Mouse (Mus musculus): ENCODE results near the gene Neu2. TPM values are rescaled to one million over a fixed set of nuclear protein-coding genes. Genes with fewer than 3 reads are reported as not detected.

Neu2 gene
- polyA plus RNA-seq, 1 experiment from 2014 or later, result not detected

GRCm38 (mm10) chr1:87508591-87509560 is 813 bp upstream of the Neu2 start:
- H3K9me3 ChIP-seq (replicated peaks), result no peaks in the 10 kb centered on the region
- H3K4me3 ChIP-seq, result peak overlapping the region; percentile 71
- peak; percentile 49 for DNase-seq (ENCODE audit: low spot score)
- peaks cover 15% of the 10 kb centered on the region for H3K4me1 ChIP-seq
- no peak overlapping the region for H3K27ac ChIP-seq
- WGBS, result 23% methylated on average over 26 of the region's 26 CpGs
- no peaks in the 10 kb centered on the region for H3K36me3 ChIP-seq
- H3K27me3 ChIP-seq (ENCODE audit: low read depth, poor library complexity, severe bottlenecking), result peaks cover 70% of the 10 kb centered on the region

DNA sequence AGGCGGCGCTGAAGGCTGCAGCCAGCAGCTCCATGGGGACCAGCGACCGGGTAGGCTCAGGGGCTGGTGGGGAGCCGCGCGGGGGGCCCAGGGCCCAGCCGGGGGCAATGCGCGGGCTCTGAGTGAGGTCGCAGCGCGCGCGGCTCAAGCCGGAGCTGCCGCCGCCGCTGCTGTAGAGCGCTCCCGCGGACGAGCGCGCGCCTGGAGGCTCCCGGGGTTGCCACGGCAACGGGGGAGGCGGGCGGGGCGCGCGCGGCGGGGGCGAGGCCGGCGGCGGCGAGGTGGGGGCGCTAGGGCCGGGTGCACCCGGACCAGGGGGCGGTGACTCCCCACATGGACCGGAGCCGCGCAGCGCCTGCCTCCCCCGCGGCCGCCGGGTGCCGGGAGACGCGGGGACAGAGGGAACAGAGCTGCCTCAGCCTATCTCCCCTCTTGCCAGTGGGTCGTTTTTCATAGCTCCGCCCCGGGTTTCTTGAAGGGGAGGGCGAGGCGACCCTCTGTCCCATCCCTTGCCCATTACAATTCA is 540 bp downstream of the Neu2 start:
- Histone ChIP-seq H3K4me3 (peak overlapping the region; percentile 71), H3K4me1 (peaks cover 15% of the 10 kb centered on the region), H3K27me3 (ENCODE audit: low read depth, poor library complexity, severe bottlenecking) (peaks cover 64% of the 10 kb centered on the region), H3K27ac (peak overlapping the region; percentile 51), H3K36me3 (no peaks in the 10 kb centered on the region), H3K9me3 (replicated peaks) (no peaks in the 10 kb centered on the region)
- peak; percentile 63 for DNase-seq (ENCODE audit: low spot score)
- 1% methylated on average over 50 of the region's 61 CpGs for WGBS

DNA sequence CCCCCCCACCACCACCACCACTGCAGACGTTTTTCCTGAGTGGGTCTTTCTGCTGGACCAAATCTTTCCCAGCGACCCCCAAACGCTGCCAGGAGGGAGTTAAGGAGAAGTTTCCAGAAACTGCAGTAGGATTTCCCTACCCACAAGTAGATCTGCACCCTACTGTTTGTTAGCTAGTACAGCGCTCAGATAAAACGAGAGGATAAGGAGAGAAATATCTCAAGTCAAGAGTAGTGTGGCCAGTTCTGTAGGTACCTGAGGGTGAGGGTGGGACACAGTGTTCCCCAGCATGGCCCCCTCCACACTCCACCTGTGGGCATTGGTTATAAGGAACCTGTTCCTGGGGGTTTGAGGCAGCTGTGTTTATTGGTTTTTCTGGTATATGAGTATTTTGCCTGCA is 1.2 kb downstream of the Neu2 start:
- Histone ChIP-seq H3K4me3 (peak overlapping the region; percentile 71), H3K36me3 (no peaks in the 10 kb centered on the region), H3K4me1 (peaks cover 15% of the 10 kb centered on the region), H3K9me3 (replicated peaks) (no peaks in the 10 kb centered on the region), H3K27me3 (ENCODE audit: low read depth, poor library complexity, severe bottlenecking) (peaks cover 60% of the 10 kb centered on the region), H3K27ac (no peak overlapping the region)
- no peak for DNase-seq (ENCODE audit: low spot score)
- 24% methylated on average over 5 of the region's 5 CpGs for WGBS

DNA sequence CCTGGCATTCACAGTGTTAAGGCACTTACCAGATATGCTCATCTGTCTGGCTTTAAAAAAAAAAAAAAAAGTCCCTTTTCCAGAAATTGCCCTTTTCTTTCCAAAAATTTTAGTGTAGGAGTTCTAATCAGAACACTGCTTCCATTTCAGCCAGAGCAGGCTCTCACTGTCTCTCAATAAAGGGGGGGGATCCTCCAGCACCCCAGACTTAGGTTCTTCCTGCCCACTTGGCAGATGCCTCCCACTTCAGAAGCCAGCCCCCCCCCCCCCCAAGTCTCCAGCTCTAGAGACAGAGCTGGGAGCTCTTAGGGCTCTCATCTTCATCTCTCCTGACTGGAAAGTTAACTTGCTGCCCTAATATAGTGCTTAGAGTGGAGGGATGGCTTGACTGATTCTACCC is 10.8 kb downstream of the Neu2 start:
- no peaks in the 10 kb centered on the region for H3K9me3 ChIP-seq (replicated peaks)
- H3K4me3 ChIP-seq, result no peak overlapping the region
- 0 out of 2 replicates have a peak, but pooled peaks cover 6% of the 10 kb centered on the region for H3K27me3 ChIP-seq (ENCODE audit: low read depth, poor library complexity, severe bottlenecking)
- no peak for DNase-seq (ENCODE audit: low spot score)
- H3K36me3 ChIP-seq, result no peaks in the 10 kb centered on the region
- no peak overlapping the region for H3K27ac ChIP-seq
- H3K4me1 ChIP-seq, result no peaks in the 10 kb centered on the region

- no peaks in the 10 kb centered on the region for H3K4me1 ChIP-seq
- DNase-seq (ENCODE audit: low spot score), result no peak
Measured at GRCm38 (mm10) chr1:87521523-87521922, 11.8 kb downstream of the Neu2 start.

GRCm38 (mm10) chr1:87525041-87525440 is 15.4 kb downstream of the Neu2 start:
- 93% methylated on average over 7 of the region's 7 CpGs for WGBS
- no peak for DNase-seq (ENCODE audit: low spot score)
- no peak overlapping the region for H3K4me3 ChIP-seq
- H3K27me3 ChIP-seq (ENCODE audit: low read depth, poor library complexity, severe bottlenecking), result 0 out of 2 replicates have a peak, but pooled peaks cover 4% of the 10 kb centered on the region
- no peaks in the 10 kb centered on the region for H3K36me3 ChIP-seq
- no peak overlapping the region for H3K27ac ChIP-seq
- no peaks in the 10 kb centered on the region for H3K4me1 ChIP-seq
- no peaks in the 10 kb centered on the region for H3K9me3 ChIP-seq (replicated peaks)

More at GRCm38 (mm10) chr1:87521523-87521922, 11.8 kb downstream of the Neu2 start:
- WGBS, result 80% methylated on average over 1 of the region's 1 CpGs
- H3K27me3 ChIP-seq (ENCODE audit: low read depth, poor library complexity, severe bottlenecking), result 0 out of 2 replicates have a peak, but pooled peaks cover 6% of the 10 kb centered on the region
- H3K4me3 ChIP-seq, result no peak overlapping the region
- no peaks in the 10 kb centered on the region for H3K36me3 ChIP-seq
- H3K9me3 ChIP-seq (replicated peaks), result no peaks in the 10 kb centered on the region
- no peak overlapping the region for H3K27ac ChIP-seq

DNA sequence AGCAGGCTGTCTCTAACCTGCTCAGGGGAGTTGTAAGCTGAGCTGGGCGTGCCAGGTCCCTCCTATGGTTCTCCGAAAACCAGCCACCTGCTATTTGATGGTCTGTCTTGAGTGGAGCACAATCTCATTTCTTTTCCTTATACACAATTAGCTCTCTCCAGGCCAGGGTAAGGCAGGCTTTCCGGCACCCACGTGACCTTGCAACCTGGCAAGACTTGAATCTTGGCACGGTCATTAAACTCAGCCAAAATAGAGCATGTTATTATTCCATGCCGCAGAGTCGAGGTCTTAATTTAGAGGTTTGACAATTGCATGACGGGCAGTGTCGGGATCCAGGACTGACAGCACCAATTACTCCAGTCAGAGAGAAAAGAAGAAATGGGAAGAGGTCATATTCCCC is 17.5 kb downstream of the Neu2 start:
- Histone ChIP-seq H3K9me3 (replicated peaks) (no peaks in the 10 kb centered on the region), H3K36me3 (no peaks in the 10 kb centered on the region), H3K27me3 (ENCODE audit: low read depth, poor library complexity, severe bottlenecking) (no peaks in the 10 kb centered on the region), H3K4me1 (no peaks in the 10 kb centered on the region), H3K4me3 (no peak overlapping the region), H3K27ac (no peak overlapping the region)
- no peak for DNase-seq (ENCODE audit: low spot score)
- 91% methylated on average over 9 of the region's 9 CpGs for WGBS

DNA sequence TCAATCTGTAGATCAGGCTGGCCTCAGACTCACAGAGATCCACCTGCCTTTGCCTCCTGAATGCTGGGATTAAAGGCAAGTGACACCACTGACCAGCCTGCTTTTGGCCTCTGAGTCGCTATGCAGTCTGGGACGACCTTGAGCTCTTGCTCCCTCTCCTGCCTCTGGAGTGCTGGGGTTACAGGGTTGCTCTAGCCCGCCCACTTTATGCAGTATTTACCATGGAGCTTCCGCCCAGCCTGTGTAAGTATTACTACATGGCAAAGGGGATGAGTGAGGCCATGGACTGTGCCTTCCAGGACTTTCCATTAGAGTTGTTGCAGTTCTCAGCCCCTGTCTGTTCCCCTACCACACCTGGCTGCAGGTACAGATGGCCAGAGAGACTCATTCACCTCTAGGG is 22.7 kb downstream of the Neu2 start:
- Histone ChIP-seq H3K27ac (no peak overlapping the region), H3K27me3 (ENCODE audit: low read depth, poor library complexity, severe bottlenecking) (no peaks in the 10 kb centered on the region), H3K9me3 (replicated peaks) (no peaks in the 10 kb centered on the region), H3K4me1 (no peaks in the 10 kb centered on the region), H3K36me3 (no peaks in the 10 kb centered on the region), H3K4me3 (no peak overlapping the region)
- 80% methylated on average over 4 of the region's 4 CpGs for WGBS
- no peak for DNase-seq (ENCODE audit: low spot score)

DNA sequence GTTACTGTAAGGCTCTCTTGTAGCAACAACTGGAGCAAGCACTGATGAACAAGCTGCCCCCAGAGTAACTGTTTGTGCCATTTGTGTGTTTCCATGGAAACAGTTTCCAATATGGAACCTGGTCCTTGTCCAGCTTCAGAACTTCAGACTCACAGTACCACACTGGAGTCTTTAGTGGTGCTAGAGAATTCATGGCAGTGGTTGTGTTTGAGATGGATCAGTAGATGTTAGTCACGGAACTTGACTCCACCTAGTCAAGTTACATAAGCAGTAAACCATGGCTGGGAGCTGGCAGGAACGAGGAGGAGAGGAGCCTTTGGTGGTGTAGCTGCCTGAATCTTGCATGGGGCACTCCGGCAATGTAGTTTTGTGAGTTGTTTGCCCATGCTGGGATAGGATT is 24.4 kb downstream of the Neu2 start:
- Histone ChIP-seq H3K36me3 (no peaks in the 10 kb centered on the region), H3K27ac (no peak overlapping the region), H3K27me3 (ENCODE audit: low read depth, poor library complexity, severe bottlenecking) (no peaks in the 10 kb centered on the region), H3K4me3 (no peak overlapping the region), H3K9me3 (replicated peaks) (no peaks in the 10 kb centered on the region), H3K4me1 (no peaks in the 10 kb centered on the region)
- 85% methylated on average over 3 of the region's 3 CpGs for WGBS
- DNase-seq (ENCODE audit: low spot score), result no peak

- H3K36me3 ChIP-seq, result no peaks in the 10 kb centered on the region
- 92% methylated on average over 1 of the region's 1 CpGs for WGBS
- no peak overlapping the region for H3K4me3 ChIP-seq
- H3K27ac ChIP-seq, result no peak overlapping the region
- H3K4me1 ChIP-seq, result no peaks in the 10 kb centered on the region
- H3K9me3 ChIP-seq (replicated peaks), result no peaks in the 10 kb centered on the region
- DNase-seq (ENCODE audit: low spot score), result no peak
- no peaks in the 10 kb centered on the region for H3K27me3 ChIP-seq (ENCODE audit: low read depth, poor library complexity, severe bottlenecking)
Measured at GRCm38 (mm10) chr1:87537008-87537407, 27.3 kb downstream of the Neu2 start.

GRCm38 (mm10) chr1:87541614-87542013 is 31.9 kb downstream of the Neu2 start:
- Histone ChIP-seq H3K4me3 (no peak overlapping the region), H3K4me1 (no peaks in the 10 kb centered on the region), H3K36me3 (no peaks in the 10 kb centered on the region), H3K27me3 (ENCODE audit: low read depth, poor library complexity, severe bottlenecking) (no peaks in the 10 kb centered on the region), H3K27ac (no peak overlapping the region), H3K9me3 (replicated peaks) (no peaks in the 10 kb centered on the region)
- 34% methylated on average over 7 of the region's 7 CpGs for WGBS
- DNase-seq (ENCODE audit: low spot score), result no peak

DNA sequence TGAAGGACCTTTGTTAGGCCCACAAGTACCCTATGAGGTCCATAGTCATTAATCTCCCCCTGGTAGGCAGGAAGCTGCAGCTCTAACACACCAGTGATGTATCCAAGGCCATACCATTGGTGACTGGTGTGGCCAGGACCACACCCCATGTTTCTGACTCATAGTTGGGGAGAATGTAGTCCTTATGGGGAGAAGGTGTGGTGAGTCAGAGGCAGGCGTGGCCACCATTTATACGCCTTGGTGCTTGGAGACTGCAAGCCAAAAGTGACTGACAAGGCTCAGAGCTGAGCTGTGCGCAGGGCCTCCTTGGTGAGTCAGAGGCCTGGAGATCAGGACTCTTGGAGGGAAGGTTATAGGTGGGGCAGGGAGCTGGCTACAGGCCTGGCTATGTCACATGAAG is 41.3 kb downstream of the Neu2 start:
- H3K9me3 ChIP-seq (replicated peaks), result no peaks in the 10 kb centered on the region
- no peak overlapping the region for H3K27ac ChIP-seq
- WGBS, result 89% methylated on average over 3 of the region's 3 CpGs
- no peaks in the 10 kb centered on the region for H3K27me3 ChIP-seq (ENCODE audit: low read depth, poor library complexity, severe bottlenecking)
- H3K4me1 ChIP-seq, result peaks cover 17% of the 10 kb centered on the region
- no peaks in the 10 kb centered on the region for H3K36me3 ChIP-seq
- DNase-seq (ENCODE audit: low spot score), result no peak
- H3K4me3 ChIP-seq, result no peak overlapping the region

DNA sequence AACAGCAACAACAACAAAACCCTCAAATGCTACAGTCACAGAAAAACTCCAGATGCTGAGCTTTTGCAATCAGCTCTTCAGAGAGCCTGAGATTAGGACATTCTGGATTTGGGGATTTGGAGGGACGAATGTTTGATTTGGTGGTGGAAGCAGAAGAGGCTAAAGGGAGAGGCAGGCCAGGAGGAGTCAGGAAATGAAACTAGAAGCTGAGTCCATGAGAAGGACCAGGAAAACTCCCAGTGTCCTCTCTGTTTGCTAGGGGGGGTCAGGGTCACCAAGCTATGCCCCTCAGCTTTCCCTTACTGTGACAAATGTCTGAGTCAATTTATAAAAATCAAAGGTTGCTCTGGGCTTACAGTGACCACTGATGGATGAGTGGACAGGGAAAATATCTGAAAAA is 43.9 kb downstream of the Neu2 start:
- Histone ChIP-seq H3K9me3 (replicated peaks) (no peaks in the 10 kb centered on the region), H3K4me1 (peaks cover 17% of the 10 kb centered on the region), H3K27ac (no peak overlapping the region), H3K27me3 (ENCODE audit: low read depth, poor library complexity, severe bottlenecking) (no peaks in the 10 kb centered on the region), H3K4me3 (no peak overlapping the region), H3K36me3 (no peaks in the 10 kb centered on the region)
- WGBS, result 78% methylated on average over 1 of the region's 1 CpGs
- no peak for DNase-seq (ENCODE audit: low spot score)
